Comparison of ENCODE assay signal across 8 mouse cellular contexts in the genomic region with DNA sequence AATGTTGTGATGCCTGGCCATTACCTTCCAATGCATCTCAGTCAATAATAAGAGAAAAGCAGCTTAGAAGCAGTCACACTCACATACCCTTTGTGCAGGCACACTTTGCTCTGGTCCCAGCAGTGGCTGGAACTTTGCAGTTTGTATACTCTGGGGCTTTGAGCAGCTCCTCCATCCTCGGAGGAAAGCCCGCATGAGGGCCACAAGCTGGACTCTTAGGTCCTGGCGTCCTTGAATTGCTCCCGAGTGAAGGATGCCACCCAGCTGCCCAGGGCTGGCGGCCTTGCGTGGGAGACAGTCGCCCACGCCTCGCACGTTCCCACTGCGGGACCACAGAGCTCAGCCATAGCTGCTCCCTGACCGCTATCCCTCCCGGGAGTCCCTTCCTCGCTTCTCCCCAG. TPM values are rescaled to one million over a fixed set of nuclear protein-coding genes. Genes with fewer than 3 reads are reported as not detected.
A peak's percentile ranks its signal among the peaks of the same experiment; 100 is the strongest.
DNase-seq lines count a peak whose midpoint lies in the region; ATAC-seq and TF ChIP-seq lines count a peak whose summit lies in the region.

No protein-coding gene starts in this region.

- no peaks in the 10 kb centered on the region for H3K27me3 ChIP-seq in cerebellum, adult 2 months (ENCODE audit: control insufficient read depth, insufficient read depth, low read length)
- no peaks in the 10 kb centered on the region for H3K27me3 ChIP-seq in hindbrain, embryonic 14.5 days (ENCODE audit: control insufficient read depth, insufficient read depth, low read length)

- no peaks in the 10 kb centered on the region for H3K9me3 ChIP-seq in hindbrain, embryonic 14.5 days (ENCODE audit: control insufficient read depth, low read length)

- no peak overlapping the region for H3K27ac ChIP-seq in cerebellum, adult 2 months (ENCODE audit: insufficient read depth, low read length)
- peak overlapping the region; percentile 26; the same call in 1 of the 2 replicates for H3K27ac ChIP-seq in hindbrain, embryonic 14.5 days

- no peaks in the 10 kb centered on the region for H3K4me1 ChIP-seq in cerebellum, adult 2 months (ENCODE audit: control insufficient read depth, insufficient read depth, low read length)
- no peaks in the 10 kb centered on the region; the same call in 1 of the 2 replicates for H3K4me1 ChIP-seq in hindbrain, embryonic 14.5 days (replicated peaks; ENCODE audit: control insufficient read depth, insufficient read depth, low read length)

- TF ChIP-seq POLR2A in cerebellum, adult 2 months (IDR thresholded peaks at IDR 0.05; ENCODE audit: borderline replicate concordance, insufficient read depth, low read length) = no peak

- peak overlapping the region; percentile 97 for H3K4me2 ChIP-seq in hindbrain, embryonic 14.5 days (replicated peaks)

- H3K4me3 ChIP-seq in cerebellum, adult 2 months (replicated peaks; ENCODE audit: insufficient read depth, low read depth, low read length) = peak overlapping the region; percentile 47
- H3K4me3 ChIP-seq in hindbrain, embryonic 14.5 days (replicated peaks; ENCODE audit: low read length) = peak overlapping the region; percentile 46

- ATAC-seq in hindbrain, embryonic 14.5 days (ENCODE audit: low FRiP score) = peak; percentile 44
- no peak for ATAC-seq in monocyte, adult 5-6 weeks (replicated peaks; ENCODE audit: insufficient number of reproducible peaks, low FRiP score, low TSS enrichment, poor library complexity, severe bottlenecking)

- WGBS in cerebellum, adult 2 months = 6% methylated on average over 14 of the region's 14 CpGs
- WGBS in hindbrain, embryonic 14.5 days = 6% methylated on average over 14 of the region's 14 CpGs

- H3K9ac ChIP-seq in hindbrain, embryonic 14.5 days = peak overlapping the region; percentile 64

- no peak for TF ChIP-seq CTCF in cerebellum, adult 2 months (IDR thresholded peaks at IDR 0.05; ENCODE audit: borderline replicate concordance, insufficient read depth, low read depth, low read length)

- no peaks in the 10 kb centered on the region for H3K36me3 ChIP-seq in hindbrain, embryonic 14.5 days (replicated peaks; ENCODE audit: control insufficient read depth, insufficient read depth)

- DNase-seq in cerebellum, adult 2 months = peak in 1 of 2 experiments; percentile 5
- DNase-seq in cerebellum, adult 9-10 months = no peak
- DNase-seq in retina, postnatal 7 days (ENCODE audit: low read depth, low spot score) = peak; percentile 6
- no peak for DNase-seq in retina, postnatal 1 day
- DNase-seq in hindbrain, embryonic 14.5 days (ENCODE audit: low spot score) = no peak
- peak; percentile 5 for DNase-seq in lung, postnatal 14 days
- no peak for DNase-seq in embryo, embryonic 10 days (ENCODE audit: low spot score)

RNA-seq across cellular contexts. Expression of gene Gucy1a1, which starts 0.9 kb away (rescaled TPM):
- 24.2 and 25.2 TPM in 2 replicates for polyA plus RNA-seq in cerebellum, adult 2 months (2012; rRNA removed)
- 21.9 and 27.8 TPM in 2 replicates for polyA plus RNA-seq in hindbrain, embryonic 14.5 days (2014; fragmentation: Nextera tagmentation; extraction: Ambion mirVana)
- total RNA-seq in monocyte, adult 5-6 weeks (2017) = 0.21 to 0.49 TPM in 2 of 3 replicates, not detected in the other

Comparison
In these comparisons a context has a peak if more than half of its experiments do, and no peak if none do; other contexts are left out.
1. DNase-seq: peak in retina, postnatal 7 days (single experiment) and lung, postnatal 14 days (single experiment); none in cerebellum, adult 9-10 months (single experiment), retina, postnatal 1 day (single experiment), hindbrain, embryonic 14.5 days (single experiment) and embryo, embryonic 10 days (single experiment).